Mouse (Mus musculus): ENCODE results near the gene Echdc2.
"Not testable (repeated sequence)": the region's sequence is repeated elsewhere in the genome, so short reads cannot be mapped to it uniquely, and the experiment has no call there.

Echdc2 gene

GRCm38 (mm10) chr4:108165152-108165895 is at the start of gene Echdc2:
TSS of gene Echdc2 (plus strand) at chr4:108165437.
- ChIA-PET CTCF (interaction anchor here (0.6 to 1.8 kb wide), 15 partner anchors 17 to 552 kb away, joined by 3 to 6 read pairs (median 3); partner anchors contain the start of gene Zyg11b (in 1 of the 4)), POLR2A (interaction anchor here in 3 of 4 experiments (0.6 to 3.5 kb wide), 32 partner anchors 8 to 277 kb away, joined by 3 to 14 read pairs (median 4); partner anchors contain the start of genes 0610037L13Rik (in 1 of the 3), Zyg11a (in 1 of the 3) and Zyg11b (in 1 of the 3))

- CTCF ChIA-PET = no interaction called here
Measured at GRCm38 (mm10) chr4:108116466-108116865, 48.8 kb upstream of the Echdc2 start.

GRCm38 (mm10) chr4:108117488-108117887 is 47.7 kb upstream of the Echdc2 start:
- POLR2A ChIA-PET = interaction anchor here in 2 of 4 experiments (0.9 to 1.7 kb wide), 5 partner anchors 9 to 210 kb away, joined by 3 to 7 read pairs (median 4); partner anchors contain the start of gene Coa7 (in 1 of the 2)
- CTCF ChIA-PET = interaction anchor here in 1 of 4 experiments (0.6 kb wide), 2 partner anchors 102 to 1020 kb away, joined by 3 read pairs; no protein-coding TSS in a partner anchor

More at GRCm38 (mm10) chr4:108116466-108116865, 48.8 kb upstream of the Echdc2 start:
- POLR2A ChIA-PET = interaction anchor here in 1 of 4 experiments (0.7 kb wide), 1 partner anchor 522 kb away, joined by 3 read pairs; no protein-coding TSS in a partner anchor

GRCm38 (mm10) chr4:108117924-108118876 is 47.0 kb upstream of the Echdc2 start:
- CTCF ChIA-PET = interaction anchor here in 1 of 4 experiments (0.6 to 0.7 kb wide), 3 partner anchors 101 to 1026 kb away, joined by 3 to 19 read pairs (median 3); no protein-coding TSS in a partner anchor
- POLR2A ChIA-PET = interaction anchor here in 3 of 4 experiments (0.6 to 2.5 kb wide), 12 partner anchors 9 to 232 kb away, joined by 3 to 9 read pairs (median 4); partner anchors contain the start of genes 0610037L13Rik (in 1 of the 3), Coa7 (in 1 of the 3) and Echdc2 (in 1 of the 3)

- ChIA-PET CTCF (interaction anchor here in 1 of 4 experiments (0.5 kb wide), 1 partner anchor 13 kb away, joined by 4 read pairs; no protein-coding TSS in a partner anchor), POLR2A (interaction anchor here in 2 of 4 experiments (0.6 to 2.2 kb wide), 3 partner anchors 40 to 863 kb away, joined by 3 to 4 read pairs (median 3); no protein-coding TSS in a partner anchor)
Measured at GRCm38 (mm10) chr4:108124104-108124503, 41.1 kb upstream of the Echdc2 start.

- ChIA-PET POLR2A (interaction anchor here in 1 of 4 experiments (0.8 to 1.5 kb wide), 3 partner anchors 9 to 177 kb away, joined by 3 to 7 read pairs (median 3); no protein-coding TSS in a partner anchor), CTCF (no interaction called here)
Measured at GRCm38 (mm10) chr4:108126260-108126659, 39.0 kb upstream of the Echdc2 start.

GRCm38 (mm10) chr4:108127516-108127915 is 37.7 kb upstream of the Echdc2 start:
- ChIA-PET CTCF (no interaction called here), POLR2A (interaction anchor here in 3 of 4 experiments (0.5 to 1.8 kb wide), 7 partner anchors 8 to 176 kb away, joined by 3 to 9 read pairs (median 4); no protein-coding TSS in a partner anchor)

GRCm38 (mm10) chr4:108128339-108128738 is 36.9 kb upstream of the Echdc2 start:
- ChIA-PET POLR2A (interaction anchor here in 1 of 4 experiments (0.6 to 1.8 kb wide), 5 partner anchors 9 to 154 kb away, joined by 3 to 9 read pairs (median 4); no protein-coding TSS in a partner anchor), CTCF (interaction anchor here in 2 of 4 experiments (0.6 to 0.7 kb wide), 2 partner anchors 112 to 282 kb away, joined by 3 to 5 read pairs; no protein-coding TSS in a partner anchor)

- CTCF ChIA-PET = no interaction called here
Measured at GRCm38 (mm10) chr4:108130452-108130851, 34.8 kb upstream of the Echdc2 start.

GRCm38 (mm10) chr4:108136938-108137337 is 28.3 kb upstream of the Echdc2 start:
- CTCF ChIA-PET = interaction anchor here in 2 of 4 experiments (0.5 to 0.6 kb wide), 3 partner anchors 13 to 453 kb away, joined by 4 to 10 read pairs (median 5); partner anchors contain the start of gene Dmrtb1 (in 1 of the 2)
- POLR2A ChIA-PET = interaction anchor here in 2 of 4 experiments (0.6 to 1.8 kb wide), 4 partner anchors 16 to 1376 kb away, joined by 3 to 5 read pairs (median 3); no protein-coding TSS in a partner anchor

More at GRCm38 (mm10) chr4:108130452-108130851, 34.8 kb upstream of the Echdc2 start:
- POLR2A ChIA-PET = interaction anchor here in 2 of 4 experiments (1.1 to 1.9 kb wide), 4 partner anchors 10 to 63 kb away, joined by 3 to 6 read pairs (median 4); no protein-coding TSS in a partner anchor

- CTCF ChIA-PET = interaction anchor here in 1 of 4 experiments (1.3 kb wide), 1 partner anchor 242 kb away, joined by 3 read pairs; no protein-coding TSS in a partner anchor
- POLR2A ChIA-PET = not testable (repeated sequence)
Measured at GRCm38 (mm10) chr4:108143178-108143577, 22.1 kb upstream of the Echdc2 start.

- POLR2A ChIA-PET = interaction anchor here in 2 of 4 experiments (0.7 kb wide), 2 partner anchors 15 to 47 kb away, joined by 6 to 9 read pairs; no protein-coding TSS in a partner anchor
- CTCF ChIA-PET = interaction anchor here in 1 of 4 experiments (1.3 kb wide), 1 partner anchor 242 kb away, joined by 3 read pairs; no protein-coding TSS in a partner anchor
Measured at GRCm38 (mm10) chr4:108143778-108144177, 21.5 kb upstream of the Echdc2 start.

GRCm38 (mm10) chr4:108144880-108145279 is 20.4 kb upstream of the Echdc2 start, which contains the start of gene Scp2:
TSS of gene Scp2 (minus strand) at chr4:108144998.
- ChIA-PET POLR2A (interaction anchor here in 2 of 4 experiments (1.0 kb wide), 3 partner anchors 10 to 74 kb away, joined by 3 read pairs; no protein-coding TSS in a partner anchor), CTCF (no interaction called here)

GRCm38 (mm10) chr4:108145554-108145953 is 19.7 kb upstream of the Echdc2 start:
- CTCF ChIA-PET = not testable (repeated sequence)
- POLR2A ChIA-PET = interaction anchor here in 3 of 4 experiments (0.6 to 1.0 kb wide), 3 partner anchors 17 to 73 kb away, joined by 3 read pairs; partner anchors contain the start of gene Echdc2 (in 1 of the 3)

- CTCF ChIA-PET, POLR2A ChIA-PET: not testable (repeated sequence)
Measured at GRCm38 (mm10) chr4:108155141-108155540, 10.1 kb upstream of the Echdc2 start.

GRCm38 (mm10) chr4:108161936-108162335 is 3.3 kb upstream of the Echdc2 start:
- POLR2A ChIA-PET = interaction anchor here in 2 of 4 experiments (1.1 to 1.8 kb wide), 4 partner anchors 8 to 14 kb away, joined by 3 to 5 read pairs (median 3); no protein-coding TSS in a partner anchor
- CTCF ChIA-PET = interaction anchor here in 1 of 4 experiments (0.6 kb wide), 1 partner anchor 39 kb away, joined by 5 read pairs; no protein-coding TSS in a partner anchor

- POLR2A ChIA-PET = interaction anchor here in 3 of 4 experiments (0.6 to 3.5 kb wide), 8 partner anchors 10 to 138 kb away, joined by 3 to 14 read pairs (median 4); no protein-coding TSS in a partner anchor
- CTCF ChIA-PET = interaction anchor here in 1 of 4 experiments (0.6 kb wide), 1 partner anchor 42 kb away, joined by 3 read pairs; no protein-coding TSS in a partner anchor
Measured at GRCm38 (mm10) chr4:108163291-108163690, 1.9 kb upstream of the Echdc2 start.

Measured in embryonic stem cell, embryonic (primary cell).